Mouse (Mus musculus) heart, embryonic 11.5 days (tissue): ENCODE measurements around the gene Cct5. TPM values are rescaled to one million over a fixed set of nuclear protein-coding genes. Genes with fewer than 3 reads are reported as not detected.

ENCODE experiments used
- ATAC-seq: fragments of 200-750 bp; cut with Nextera tagmentation; replicated peaks from 2 replicates; pipeline ENCODE4 v1.8.0; 2017; ENCODE audit warnings: moderate library complexity; ENCODE audit not compliant: insufficient number of reproducible peaks, low FRiP score, low TSS enrichment
- H3K27ac ChIP-seq: fragments of 300-500 bp; sonication (generic); 2 replicates; pipeline ENCODE4 v1.5.1; 2014; ENCODE audit warnings: mild to moderate bottlenecking, low read depth, low read length
- H3K27me3 ChIP-seq: fragments of 300-500 bp; sonication (generic); 2 replicates; pipeline ENCODE4 v1.6.1; 2014; ENCODE audit warnings: mild to moderate bottlenecking, low read length, mixed read lengths; ENCODE audit not compliant: control insufficient read depth, insufficient read depth
- H3K36me3 ChIP-seq: fragments of 300-500 bp; sonication (generic); 2 replicates; pipeline ENCODE4 v1.6.1; 2014; ENCODE audit warnings: mild to moderate bottlenecking, low read length, moderate library complexity, mixed read lengths; ENCODE audit not compliant: control insufficient read depth, insufficient read depth
- H3K4me1 ChIP-seq: fragments of 300-500 bp; sonication (generic); 2 replicates; pipeline ENCODE4 v1.6.1; 2014; ENCODE audit warnings: low read length; ENCODE audit not compliant: control insufficient read depth, insufficient read depth
- H3K4me2 ChIP-seq: fragments of 300-500 bp; sonication (generic); 2 replicates; pipeline ENCODE4 v1.6.1; 2014; ENCODE audit warnings: mild to moderate bottlenecking, moderate library complexity
- H3K4me3 ChIP-seq: fragments of 300-500 bp; sonication (generic); 2 replicates; pipeline ENCODE4 v1.5.1; 2014; ENCODE audit warnings: low read depth, low read length
- H3K9ac ChIP-seq: fragments of 300-500 bp; sonication (generic); 2 replicates; pipeline ENCODE4 v1.6.1; 2014; ENCODE audit warnings: mild to moderate bottlenecking, low read depth, low read length, moderate library complexity
- H3K9me3 ChIP-seq: fragments of 300-500 bp; sonication (generic); replicated peaks from 2 replicates; pipeline ENCODE4 v1.6.1; 2016; ENCODE audit warnings: low read length; ENCODE audit not compliant: control insufficient read depth
- WGBS: fragments of 180-500 bp; shearing (Covaris S2); extraction: QIAGEN DNeasy Blood & Tissue Kit; methylation state at CpG from one replicate; pipeline ENCODE4 v1.1.7; 2014; ENCODE audit not compliant: insufficient replicate concordance; 5-methylcytosine and 5-hydroxymethylcytosine counted together
- polyA plus RNA-seq: library from polyadenylated mRNA; unstranded; fragments of >200 nt; fragmentation: Nextera tagmentation; extraction: Ambion mirVana; gene quantifications from 2 replicates; pipeline ENCODE4 v1.2.1, GENCODE M21; 2014

Cct5 gene
- polyA plus RNA-seq, 1 experiment from 2014 or later, result 455 TPM

- 88% methylated on average over 8 of the region's 8 CpGs for WGBS
- Histone ChIP-seq H3K9ac (no peak overlapping the region), H3K4me3 (no peak overlapping the region), H3K36me3 (peaks cover 58% of the 10 kb centered on the region), H3K4me1 (0 out of 2 replicates have a peak, but pooled peaks cover 6% of the 10 kb centered on the region), H3K27ac (no peak overlapping the region), H3K4me2 (no peak overlapping the region), H3K27me3 (no peaks in the 10 kb centered on the region), H3K9me3 (no peaks in the 10 kb centered on the region)
- ATAC-seq, result no peak
These were observed 9.1 kb downstream of the Cct5 start for GRCm38 (mm10) chr15:31592531-31592930.

DNA sequence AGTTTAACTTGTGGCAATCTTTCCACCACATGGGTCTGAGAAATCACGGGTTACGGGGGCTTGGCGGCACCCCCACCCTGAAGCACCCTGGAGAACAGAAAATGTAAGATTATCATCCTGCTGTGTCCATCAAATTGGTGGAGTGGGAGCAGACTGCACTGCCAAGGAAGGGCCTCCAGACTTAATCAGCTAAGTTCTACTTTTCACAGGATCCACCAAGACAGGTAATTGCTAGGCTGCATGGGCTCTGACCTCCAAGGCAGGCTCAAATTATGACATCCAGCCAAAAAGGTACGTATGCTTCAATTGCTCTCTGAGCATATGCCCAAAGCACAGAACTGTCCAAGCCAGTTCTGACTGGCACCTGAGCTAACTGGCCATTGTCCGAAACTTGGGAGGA lies 11.4 kb downstream of the Cct5 start:
- Histone ChIP-seq H3K9ac (no peak overlapping the region), H3K4me3 (no peak overlapping the region), H3K27me3 (no peaks in the 10 kb centered on the region), H3K4me2 (no peak overlapping the region), H3K27ac (no peak overlapping the region), H3K9me3 (no peaks in the 10 kb centered on the region), H3K4me1 (peaks cover 13% of the 10 kb centered on the region; the same call in 1 of the 2 replicates), H3K36me3 (peaks cover 51% of the 10 kb centered on the region)
- ATAC-seq, result no peak
- 93% methylated on average over 5 of the region's 5 CpGs for WGBS

DNA sequence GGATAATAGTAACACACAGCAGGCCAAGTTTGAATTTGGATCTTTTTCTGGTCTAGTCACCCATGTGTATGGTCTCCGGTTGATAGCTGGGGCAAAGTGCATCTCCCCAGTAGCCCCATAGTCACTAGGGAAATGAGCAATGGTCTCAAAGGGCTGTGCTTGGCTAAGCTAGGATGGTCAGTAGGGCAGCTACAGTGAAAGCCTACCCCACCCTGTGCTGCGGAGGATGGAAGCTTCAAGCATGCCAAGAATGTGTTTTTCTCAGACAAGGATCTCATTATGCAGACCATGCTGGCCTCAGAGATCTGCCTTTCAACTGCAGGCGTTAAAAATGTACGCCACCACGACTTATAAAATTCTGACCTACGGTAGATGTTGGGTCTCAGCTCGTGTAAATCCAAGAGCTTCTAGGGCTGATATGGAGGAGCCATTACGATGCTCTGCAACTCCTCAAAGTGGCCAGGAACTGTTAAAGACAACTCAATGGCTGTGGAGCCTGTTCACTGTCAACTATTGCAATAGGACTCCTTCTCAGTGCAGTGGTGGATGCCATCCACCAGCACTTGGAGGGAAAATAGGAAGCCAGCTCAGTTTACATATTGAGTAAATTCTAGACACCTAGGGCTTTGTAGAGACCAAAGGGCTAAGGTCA lies 12.5 kb downstream of the Cct5 start:
- ATAC-seq, result no peak
- H3K27ac ChIP-seq, result no peak overlapping the region
- H3K9ac ChIP-seq, result no peak overlapping the region
- no peaks in the 10 kb centered on the region for H3K9me3 ChIP-seq
- WGBS, result 43% methylated on average over 8 of the region's 8 CpGs
- peaks cover 17% of the 10 kb centered on the region; the same call in 1 of the 2 replicates for H3K4me1 ChIP-seq
- H3K4me3 ChIP-seq, result no peak overlapping the region
- H3K4me2 ChIP-seq, result no peak overlapping the region
- H3K27me3 ChIP-seq, result no peaks in the 10 kb centered on the region
- H3K36me3 ChIP-seq, result peaks cover 42% of the 10 kb centered on the region

GRCm38 (mm10) chr15:31587789-31588188 lies 13.8 kb downstream of the Cct5 start:
- peaks cover 17% of the 10 kb centered on the region; the same call in 1 of the 2 replicates for H3K4me1 ChIP-seq
- no peak overlapping the region for H3K9ac ChIP-seq
- H3K27ac ChIP-seq, result no peak overlapping the region
- WGBS, result 68% methylated on average over 2 of the region's 2 CpGs
- H3K36me3 ChIP-seq, result peaks cover 30% of the 10 kb centered on the region
- no peaks in the 10 kb centered on the region for H3K9me3 ChIP-seq
- no peak overlapping the region for H3K4me2 ChIP-seq
- no peaks in the 10 kb centered on the region for H3K27me3 ChIP-seq
- no peak overlapping the region for H3K4me3 ChIP-seq
- no peak for ATAC-seq

DNA sequence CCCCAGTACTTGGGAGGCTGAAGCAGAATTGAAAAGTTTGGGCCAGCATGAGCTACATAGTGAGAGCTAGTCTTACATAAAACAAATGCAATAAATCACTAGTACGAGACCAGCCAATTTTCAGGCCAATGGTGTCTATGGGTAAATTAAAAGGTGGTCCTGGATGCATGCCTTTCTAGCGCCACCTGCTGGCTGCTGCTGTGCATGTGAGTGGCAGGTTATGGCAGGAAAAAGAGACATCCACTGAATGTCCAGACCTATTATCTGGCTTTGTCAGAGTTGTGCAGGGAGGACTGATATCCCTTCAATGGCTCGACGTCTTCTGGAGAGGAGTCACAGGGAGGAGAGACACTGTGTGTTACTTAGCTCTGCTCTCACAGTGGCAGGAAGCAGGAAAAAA lies 15.1 kb downstream of the Cct5 start:
- Histone ChIP-seq H3K9ac (no peak overlapping the region), H3K36me3 (peaks cover 17% of the 10 kb centered on the region), H3K27ac (no peak overlapping the region), H3K4me3 (no peak overlapping the region), H3K27me3 (no peaks in the 10 kb centered on the region), H3K9me3 (no peaks in the 10 kb centered on the region), H3K4me1 (peaks cover 17% of the 10 kb centered on the region; the same call in 1 of the 2 replicates), H3K4me2 (no peak overlapping the region)
- peak; percentile 41; the same call in 1 of the 2 replicates for ATAC-seq
- 3% methylated on average over 4 of the region's 4 CpGs for WGBS

DNA sequence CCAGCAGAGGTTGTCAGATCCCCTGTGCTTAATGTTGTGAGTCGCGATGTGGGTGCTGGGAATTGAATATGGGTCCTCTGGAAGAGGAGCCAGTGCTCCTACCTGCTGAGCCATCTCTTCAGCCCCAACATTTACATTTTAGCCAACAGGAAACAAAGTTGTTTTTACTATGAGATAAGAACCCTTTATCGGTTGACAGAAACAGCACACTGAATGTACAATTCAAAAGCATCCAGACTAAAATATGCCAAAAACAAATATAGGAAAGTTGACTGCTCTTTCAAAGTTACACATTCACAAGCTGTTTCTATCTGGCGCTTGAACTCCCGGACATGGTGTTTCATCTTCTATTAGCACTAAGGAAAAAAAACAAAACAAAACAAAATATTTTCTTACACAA lies 15.5 kb downstream of the Cct5 start:
- Histone ChIP-seq H3K27me3 (no peaks in the 10 kb centered on the region), H3K4me3 (no peak overlapping the region), H3K36me3 (peaks cover 13% of the 10 kb centered on the region), H3K4me1 (peaks cover 17% of the 10 kb centered on the region; the same call in 1 of the 2 replicates), H3K4me2 (no peak overlapping the region), H3K27ac (no peak overlapping the region), H3K9me3 (no peaks in the 10 kb centered on the region), H3K9ac (no peak overlapping the region)
- ATAC-seq, result no peak
- WGBS, result 67% methylated on average over 5 of the region's 5 CpGs

DNA sequence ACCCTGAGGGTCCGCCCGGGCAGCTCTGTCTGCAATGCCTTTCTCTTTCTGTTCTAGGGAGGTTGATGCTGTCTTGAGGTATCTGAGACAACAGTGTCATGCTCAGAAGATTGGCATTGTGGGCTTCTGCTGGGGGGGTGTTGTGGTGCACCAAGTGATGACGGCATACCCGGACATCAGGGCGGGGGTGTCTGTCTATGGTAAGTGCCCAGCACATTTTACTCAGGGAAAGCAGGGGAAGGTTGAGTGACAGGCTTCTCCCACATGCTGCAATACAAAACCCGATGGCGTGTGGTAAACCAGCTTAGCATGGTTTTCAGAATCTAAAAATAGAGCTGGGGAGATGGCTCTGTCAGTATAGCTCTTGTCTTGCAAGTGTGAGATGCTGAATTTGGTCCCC lies 16.4 kb downstream of the Cct5 start:
- Histone ChIP-seq H3K4me3 (no peak overlapping the region), H3K9me3 (no peaks in the 10 kb centered on the region), H3K4me1 (peaks cover 17% of the 10 kb centered on the region; the same call in 1 of the 2 replicates), H3K27me3 (no peaks in the 10 kb centered on the region), H3K4me2 (peak overlapping the region; percentile 14), H3K36me3 (peaks cover 6% of the 10 kb centered on the region), H3K9ac (no peak overlapping the region), H3K27ac (no peak overlapping the region)
- ATAC-seq, result no peak
- 51% methylated on average over 7 of the region's 7 CpGs for WGBS

DNA sequence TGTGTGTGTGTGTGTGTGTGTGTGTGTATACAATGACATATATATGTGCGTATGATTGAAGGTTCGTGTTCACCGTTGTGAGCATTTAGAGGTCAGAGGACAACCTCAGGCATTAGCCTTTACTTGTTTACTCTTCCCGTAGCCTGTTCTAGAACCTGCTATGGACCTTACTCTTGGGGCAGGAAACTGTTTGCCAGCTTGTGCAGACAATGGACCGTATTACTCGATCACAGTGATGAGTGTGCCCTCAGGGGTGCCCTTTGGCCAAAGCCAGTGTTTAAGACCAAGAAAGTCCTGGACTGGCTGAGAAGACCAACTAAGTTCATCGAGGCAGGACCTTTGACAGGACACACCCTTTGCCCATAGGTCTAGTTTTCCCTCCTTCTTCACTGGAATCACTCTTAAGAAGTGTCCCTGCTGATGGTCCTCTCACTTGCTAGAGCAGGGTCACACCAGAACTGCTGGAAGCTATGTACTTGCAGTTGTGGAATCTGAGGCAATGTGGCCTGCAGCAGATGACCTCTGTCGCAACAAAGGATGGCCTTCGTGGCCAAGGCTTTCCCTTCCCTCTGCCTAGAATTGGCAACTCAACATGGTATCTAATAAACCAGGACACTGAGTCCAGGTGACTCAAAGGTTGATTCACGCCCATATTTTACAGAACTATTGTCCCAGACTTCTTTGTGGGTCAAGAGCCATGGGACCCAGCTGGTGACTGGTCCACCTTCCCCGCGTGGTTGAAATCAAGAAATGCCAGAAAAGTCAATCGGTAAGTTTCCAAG lies 18.1 kb downstream of the Cct5 start:
- Histone ChIP-seq H3K27me3 (no peaks in the 10 kb centered on the region), H3K4me1 (peaks cover 11% of the 10 kb centered on the region; the same call in 1 of the 2 replicates), H3K4me2 (no peak overlapping the region), H3K9me3 (no peaks in the 10 kb centered on the region), H3K27ac (no peak overlapping the region), H3K9ac (no peak overlapping the region), H3K36me3 (no peaks in the 10 kb centered on the region), H3K4me3 (no peak overlapping the region)
- WGBS, result 86% methylated on average over 13 of the region's 13 CpGs
- no peak for ATAC-seq
